Mouse (Mus musculus): ENCODE measurements around the gene 4930433I11Rik. TPM values are rescaled to one million over a fixed set of nuclear protein-coding genes. Genes with fewer than 3 reads are reported as not detected.

Gene 4930433I11Rik
- not detected in 2 replicates for polyA plus RNA-seq (2012; rRNA removed; ENCODE audit: low replicate concordance)

GRCm38 (mm10) chr7:40987243-40987642 is at the start of gene 4930433I11Rik:
TSS of gene 4930433I11Rik (plus strand) at chr7:40987543.

DNA sequence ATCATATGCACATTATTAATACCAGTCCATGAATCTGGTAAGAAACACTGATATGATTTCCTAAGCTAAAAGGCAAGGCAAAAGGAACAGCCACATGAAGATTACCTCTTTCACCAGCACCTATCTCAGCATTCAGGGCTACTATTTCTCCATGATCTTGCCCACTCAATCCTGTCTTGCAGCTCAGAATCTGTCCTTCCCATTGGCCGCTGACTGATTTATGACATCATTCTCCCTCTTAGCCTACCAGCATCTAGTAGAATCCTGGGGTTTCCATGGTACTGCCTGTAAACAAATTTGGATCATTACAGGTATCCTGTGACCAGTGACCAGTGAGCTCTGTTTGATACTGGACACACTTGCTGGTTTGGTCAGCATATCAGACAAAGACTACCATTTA is 45.1 kb downstream of the 4930433I11Rik start, which contains the start of gene Gm4884:
Gene Gm4884 (plus strand): TSS at position 301 of the 400 bp plus-strand sequence.

Other genes with a start within 250 kb of the 4930433I11Rik start
- gene Vstm2b, start 89.2 kb upstream of the 4930433I11Rik start, polyA plus RNA-seq (2012; rRNA removed; ENCODE audit: low replicate concordance) = 3.7 and 23.7 TPM in 2 replicates
- gene Gm4884, start 45.2 kb downstream of the 4930433I11Rik start, polyA plus RNA-seq (2012; rRNA removed; ENCODE audit: low replicate concordance) = not detected in 2 replicates
- gene Gm5592, start 166.3 kb downstream of the 4930433I11Rik start, polyA plus RNA-seq (2012; rRNA removed; ENCODE audit: low replicate concordance) = not detected in 2 replicates